ENCODE assay signal across 8 mouse cellular contexts in genomic region chr10:44456757-44457595, GRCm38 (mm10).
DNase-seq lines count a peak whose midpoint lies in the region; ATAC-seq and TF ChIP-seq lines count a peak whose summit lies in the region.

No protein-coding gene starts in this region.

- H3K9me3 ChIP-seq in embryonic facial prominence, embryonic 15.5 days (replicated peaks), result no peaks in the 10 kb centered on the region
- no peaks in the 10 kb centered on the region for H3K9me3 ChIP-seq in hindbrain, embryonic 10.5 days
- no peaks in the 10 kb centered on the region for H3K9me3 ChIP-seq in limb, embryonic 14.5 days (ENCODE audit: control insufficient read depth, low read length)
- H3K9me3 ChIP-seq in neural tube, embryonic 11.5 days (ENCODE audit: control insufficient read depth, low read length), result no peaks in the 10 kb centered on the region

- DNase-seq in ovary, postnatal 36 days (ENCODE audit: low spot score), result peak; percentile 24
- no peak for DNase-seq in ovary, adult 18-20 months (ENCODE audit: low spot score)
- DNase-seq in hindbrain, embryonic 10.5 days (ENCODE audit: low spot score), result peak; percentile 58
- peak; percentile 41 for DNase-seq in limb, embryonic 14.5 days (ENCODE audit: low spot score)
- peak; percentile 67 for DNase-seq in neural tube, embryonic 11.5 days (ENCODE audit: low spot score)
- no peak for DNase-seq in cerebellum, adult 9-11 months
- no peak for DNase-seq in spleen, postnatal 14 days (ENCODE audit: low spot score in 2 of 2)

- H3K27me3 ChIP-seq in embryonic facial prominence, embryonic 15.5 days, result peaks cover 13% of the 10 kb centered on the region
- H3K27me3 ChIP-seq in hindbrain, embryonic 10.5 days (ENCODE audit: insufficient read depth, poor library complexity, severe bottlenecking), result peaks cover 54% of the 10 kb centered on the region
- H3K27me3 ChIP-seq in limb, embryonic 14.5 days (ENCODE audit: control insufficient read depth, insufficient read depth, low read length), result peaks cover 32% of the 10 kb centered on the region; the same call in 1 of the 2 replicates
- H3K27me3 ChIP-seq in neural tube, embryonic 11.5 days (ENCODE audit: control insufficient read depth, insufficient read depth, low read length), result peaks cover 3% of the 10 kb centered on the region; the same call in 1 of the 2 replicates

- 1% methylated on average over 31 of the region's 31 CpGs for WGBS in embryonic facial prominence, embryonic 15.5 days
- 1% methylated on average over 31 of the region's 31 CpGs for WGBS in hindbrain, embryonic 10.5 days
- WGBS in limb, embryonic 14.5 days, result 2% methylated on average over 31 of the region's 31 CpGs
- 2% methylated on average over 31 of the region's 31 CpGs for WGBS in neural tube, embryonic 11.5 days

- 0 out of 2 replicates have a peak overlapping the region, but pooled peaks have one; percentile 4 for H3K9ac ChIP-seq in embryonic facial prominence, embryonic 15.5 days
- H3K9ac ChIP-seq in limb, embryonic 14.5 days (ENCODE audit: low read depth, low read length, severe bottlenecking), result peak overlapping the region; percentile 45
- H3K9ac ChIP-seq in neural tube, embryonic 11.5 days (ENCODE audit: low read length), result no peak overlapping the region

- H3K4me3 ChIP-seq in embryonic facial prominence, embryonic 15.5 days (replicated peaks), result peak overlapping the region; percentile 58
- peak overlapping the region; percentile 68 for H3K4me3 ChIP-seq in hindbrain, embryonic 10.5 days
- peak overlapping the region; percentile 53 for H3K4me3 ChIP-seq in limb, embryonic 14.5 days (replicated peaks; ENCODE audit: low read length)
- H3K4me3 ChIP-seq in neural tube, embryonic 11.5 days (ENCODE audit: low read depth, low read length), result peak overlapping the region; percentile 51

- no peak for TF ChIP-seq POLR2A in limb, embryonic 14.5 days (IDR thresholded peaks at IDR 0.05; ENCODE audit: borderline replicate concordance, extremely low read depth, insufficient read depth, insufficient read length)

- H3K27ac ChIP-seq in embryonic facial prominence, embryonic 15.5 days (replicated peaks), result peak overlapping the region; percentile 67; the same call in 1 of the 2 replicates
- H3K27ac ChIP-seq in hindbrain, embryonic 10.5 days, result no peak overlapping the region
- no peak overlapping the region for H3K27ac ChIP-seq in limb, embryonic 14.5 days (replicated peaks; ENCODE audit: low read depth, low read length)
- no peak overlapping the region for H3K27ac ChIP-seq in neural tube, embryonic 11.5 days (ENCODE audit: low read depth, low read length)

- no peak for ATAC-seq in embryonic facial prominence, embryonic 15.5 days (ENCODE audit: insufficient number of reproducible peaks, low FRiP score, low TSS enrichment, low read depth)
- ATAC-seq in limb, embryonic 14.5 days (ENCODE audit: low FRiP score, low read depth), result no peak
- no peak for ATAC-seq in neural tube, embryonic 11.5 days (ENCODE audit: insufficient read depth, low FRiP score, low TSS enrichment)

- H3K36me3 ChIP-seq in embryonic facial prominence, embryonic 15.5 days, result no peaks in the 10 kb centered on the region
- H3K36me3 ChIP-seq in hindbrain, embryonic 10.5 days, result no peaks in the 10 kb centered on the region
- H3K36me3 ChIP-seq in limb, embryonic 14.5 days (ENCODE audit: control insufficient read depth, insufficient read depth, low read length), result no peaks in the 10 kb centered on the region
- no peaks in the 10 kb centered on the region for H3K36me3 ChIP-seq in neural tube, embryonic 11.5 days (ENCODE audit: control insufficient read depth, insufficient read depth, low read length)

- peaks cover 22% of the 10 kb centered on the region for H3K4me1 ChIP-seq in embryonic facial prominence, embryonic 15.5 days
- peaks cover 34% of the 10 kb centered on the region for H3K4me1 ChIP-seq in hindbrain, embryonic 10.5 days (replicated peaks)
- 0 out of 2 replicates have a peak, but pooled peaks cover 2% of the 10 kb centered on the region for H3K4me1 ChIP-seq in limb, embryonic 14.5 days (ENCODE audit: control insufficient read depth, insufficient read depth, low read length)
- H3K4me1 ChIP-seq in neural tube, embryonic 11.5 days (ENCODE audit: control insufficient read depth, insufficient read depth, low read length), result no peaks in the 10 kb centered on the region

- peak overlapping the region; percentile 94 for H3K4me2 ChIP-seq in embryonic facial prominence, embryonic 15.5 days (replicated peaks)
- H3K4me2 ChIP-seq in limb, embryonic 14.5 days (replicated peaks; ENCODE audit: low read depth, low read length, severe bottlenecking), result peak overlapping the region; percentile 92
- peak overlapping the region; percentile 85 for H3K4me2 ChIP-seq in neural tube, embryonic 11.5 days (ENCODE audit: low read depth)

Comparison
In these comparisons a context has a peak if more than half of its experiments do, and no peak if none do; other contexts are left out.
1. DNase-seq: peak in ovary, postnatal 36 days (single experiment), hindbrain, embryonic 10.5 days (single experiment), limb, embryonic 14.5 days (single experiment) and neural tube, embryonic 11.5 days (single experiment); none in ovary, adult 18-20 months (single experiment), cerebellum, adult 9-11 months (single experiment) and spleen, postnatal 14 days (0 of 2).
2. Peak in every context shown above with its lines, with median percentiles within 50 percentile points of each other: H3K4me2 ChIP-seq and H3K4me3 ChIP-seq.